Mouse (Mus musculus) midbrain, embryonic 11.5 days (tissue): ENCODE data around the gene Gas6. TPM values are rescaled to one million over a fixed set of nuclear protein-coding genes. Genes with fewer than 3 reads are reported as not detected.

Experiments
- ATAC-seq: fragments of 200-750 bp; cut with Nextera tagmentation; 2 replicates; pipeline ENCODE4 v1.8.0; 2017; ENCODE audit warnings: moderate TSS enrichment, moderate library complexity; ENCODE audit not compliant: low FRiP score
- DNase-seq: peaks from one replicate; pipeline ENCODE4 v3.0.0; 2015; ENCODE audit warnings: low spot score; ENCODE audit errors: missing footprints
- H3K27ac ChIP-seq: fragments of 300-500 bp; sonication (generic); 2 replicates; pipeline ENCODE4 v1.5.1; 2014; ENCODE audit warnings: low read depth, low read length
- H3K27me3 ChIP-seq: fragments of 300-500 bp; sonication (generic); 2 replicates; pipeline ENCODE4 v1.6.1; 2014; ENCODE audit warnings: mild to moderate bottlenecking, low read length, moderate library complexity, mixed read lengths; ENCODE audit not compliant: control insufficient read depth, insufficient read depth
- H3K36me3 ChIP-seq: fragments of 300-500 bp; sonication (generic); 2 replicates; pipeline ENCODE4 v1.6.1; 2014; ENCODE audit warnings: mild to moderate bottlenecking, low read length, moderate library complexity, mixed read lengths; ENCODE audit not compliant: control insufficient read depth, insufficient read depth
- H3K4me1 ChIP-seq: fragments of 300-500 bp; sonication (generic); 2 replicates; pipeline ENCODE4 v1.6.1; 2014; ENCODE audit warnings: low read length; ENCODE audit not compliant: control insufficient read depth, insufficient read depth
- H3K4me2 ChIP-seq: fragments of 300-500 bp; sonication (generic); 2 replicates; pipeline ENCODE4 v1.6.1; 2014; ENCODE audit warnings: mild to moderate bottlenecking, moderate library complexity
- H3K4me3 ChIP-seq: fragments of 300-500 bp; sonication (generic); 2 replicates; pipeline ENCODE4 v1.5.1; 2014; ENCODE audit warnings: low read depth, low read length
- H3K9ac ChIP-seq: fragments of 300-500 bp; sonication (generic); 2 replicates; pipeline ENCODE4 v1.6.1; 2014; ENCODE audit warnings: low read length
- H3K9me3 ChIP-seq: fragments of 300-500 bp; sonication (generic); 2 replicates; pipeline ENCODE4 v1.6.1; 2016; ENCODE audit warnings: low read length; ENCODE audit not compliant: control insufficient read depth
- WGBS: fragments of 180-500 bp; shearing (Covaris S2); extraction: QIAGEN DNeasy Blood & Tissue Kit; methylation state at CpG from one replicate; pipeline ENCODE4 v1.1.7; 2014; 5-methylcytosine and 5-hydroxymethylcytosine counted together
- polyA plus RNA-seq: library from polyadenylated mRNA; unstranded; fragments of >200 nt; fragmentation: Nextera tagmentation; extraction: Ambion mirVana; gene quantifications from 2 replicates; pipeline ENCODE4 v1.2.1, GENCODE M21; 2014

Gene Gas6
- polyA plus RNA-seq, 1 experiment from 2014 or later: 8.8 TPM

GRCm38 (mm10) chr8:13512677-13513076 lies 18.4 kb upstream of the Gas6 start:
- no peak overlapping the region for H3K4me3 ChIP-seq
- ATAC-seq: no peak
- no peak overlapping the region for H3K27ac ChIP-seq
- H3K9me3 ChIP-seq: no peaks in the 10 kb centered on the region
- WGBS: 87% methylated on average over 6 of the region's 6 CpGs
- no peak for DNase-seq
- H3K36me3 ChIP-seq: no peaks in the 10 kb centered on the region
- no peak overlapping the region for H3K9ac ChIP-seq
- H3K4me2 ChIP-seq: no peak overlapping the region
- no peaks in the 10 kb centered on the region for H3K4me1 ChIP-seq
- H3K27me3 ChIP-seq: no peaks in the 10 kb centered on the region

GRCm38 (mm10) chr8:13512016-13512415 lies 17.7 kb upstream of the Gas6 start:
- no peak for DNase-seq
- H3K4me3 ChIP-seq: no peak overlapping the region
- H3K27me3 ChIP-seq: no peaks in the 10 kb centered on the region
- H3K9ac ChIP-seq: no peak overlapping the region
- no peak overlapping the region for H3K4me2 ChIP-seq
- WGBS: 69% methylated on average over 5 of the region's 5 CpGs
- no peaks in the 10 kb centered on the region for H3K9me3 ChIP-seq
- H3K36me3 ChIP-seq: no peaks in the 10 kb centered on the region
- no peak overlapping the region for H3K27ac ChIP-seq
- no peaks in the 10 kb centered on the region for H3K4me1 ChIP-seq
- ATAC-seq: no peak

GRCm38 (mm10) chr8:13507284-13507937 lies 13.1 kb upstream of the Gas6 start:
- WGBS: 84% methylated on average over 3 of the region's 3 CpGs

GRCm38 (mm10) chr8:13506849-13507248 lies 12.6 kb upstream of the Gas6 start:
- H3K9ac ChIP-seq: no peak overlapping the region
- no peak for ATAC-seq
- H3K36me3 ChIP-seq: no peaks in the 10 kb centered on the region
- no peak overlapping the region for H3K4me3 ChIP-seq
- 59% methylated on average over 4 of the region's 4 CpGs for WGBS
- no peak for DNase-seq
- H3K27ac ChIP-seq: no peak overlapping the region
- H3K27me3 ChIP-seq: no peaks in the 10 kb centered on the region
- no peak overlapping the region for H3K4me2 ChIP-seq
- no peaks in the 10 kb centered on the region for H3K9me3 ChIP-seq
- no peaks in the 10 kb centered on the region for H3K4me1 ChIP-seq

More at GRCm38 (mm10) chr8:13507284-13507937, 13.1 kb upstream of the Gas6 start:
- ATAC-seq (no peak), DNase-seq (no peak)
- H3K36me3 ChIP-seq: no peaks in the 10 kb centered on the region
- H3K9ac ChIP-seq: no peak overlapping the region
- no peaks in the 10 kb centered on the region for H3K27me3 ChIP-seq
- no peak overlapping the region for H3K4me3 ChIP-seq
- H3K4me2 ChIP-seq: no peak overlapping the region
- no peaks in the 10 kb centered on the region for H3K4me1 ChIP-seq
- no peak overlapping the region for H3K27ac ChIP-seq
- H3K9me3 ChIP-seq: no peaks in the 10 kb centered on the region

GRCm38 (mm10) chr8:13504894-13505674 lies 10.8 kb upstream of the Gas6 start:
- no peak overlapping the region for H3K4me2 ChIP-seq
- H3K9ac ChIP-seq: no peak overlapping the region
- ATAC-seq: no peak
- no peak overlapping the region for H3K27ac ChIP-seq
- no peaks in the 10 kb centered on the region for H3K36me3 ChIP-seq
- H3K9me3 ChIP-seq: no peaks in the 10 kb centered on the region
- no peak for DNase-seq
- no peaks in the 10 kb centered on the region for H3K27me3 ChIP-seq
- H3K4me1 ChIP-seq: no peaks in the 10 kb centered on the region
- H3K4me3 ChIP-seq: no peak overlapping the region

GRCm38 (mm10) chr8:13503936-13504606 lies 9.8 kb upstream of the Gas6 start:
- Histone ChIP-seq H3K4me1 (no peaks in the 10 kb centered on the region), H3K4me3 (no peak overlapping the region), H3K9ac (no peak overlapping the region), H3K9me3 (no peaks in the 10 kb centered on the region), H3K36me3 (no peaks in the 10 kb centered on the region), H3K27me3 (no peaks in the 10 kb centered on the region), H3K27ac (no peak overlapping the region), H3K4me2 (no peak overlapping the region)
- DNase-seq (no peak), ATAC-seq (no peak)
- WGBS: 89% methylated on average over 8 of the region's 8 CpGs

- Histone ChIP-seq H3K36me3 (no peaks in the 10 kb centered on the region), H3K4me1 (no peaks in the 10 kb centered on the region), H3K4me3 (no peak overlapping the region), H3K4me2 (no peak overlapping the region), H3K9me3 (no peaks in the 10 kb centered on the region), H3K27ac (no peak overlapping the region), H3K27me3 (no peaks in the 10 kb centered on the region), H3K9ac (no peak overlapping the region)
- DNase-seq (no peak), ATAC-seq (no peak)
- 91% methylated on average over 3 of the region's 3 CpGs for WGBS
These were observed 6.9 kb upstream of the Gas6 start for GRCm38 (mm10) chr8:13501221-13501620.

- ATAC-seq (no peak), DNase-seq (peak; percentile 80)
- Histone ChIP-seq H3K9me3 (no peaks in the 10 kb centered on the region), H3K4me3 (no peak overlapping the region), H3K27ac (no peak overlapping the region), H3K4me1 (peaks cover 4% of the 10 kb centered on the region; the same call in 1 of the 2 replicates), H3K9ac (no peak overlapping the region), H3K4me2 (no peak overlapping the region), H3K36me3 (no peaks in the 10 kb centered on the region), H3K27me3 (peaks cover 17% of the 10 kb centered on the region)
- WGBS: 61% methylated on average over 11 of the region's 11 CpGs
These were observed 1.3 kb downstream of the Gas6 start for GRCm38 (mm10) chr8:13493011-13493410.
